Mouse (Mus musculus) MEL (cell line): Measurements from ENCODE around the gene Icam5. TPM values are rescaled to one million over a fixed set of nuclear protein-coding genes. Genes with fewer than 3 reads are reported as not detected.

Experiments
- DNase-seq: peaks from one replicate; pipeline ENCODE4 v3.0.0; 2011; ENCODE audit warnings: low read depth, low spot score
- H3K27ac ChIP-seq: 2 replicates; pipeline ENCODE4 v1.5.1; 2012; ENCODE audit warnings: low read depth, mild to moderate bottlenecking, control low read depth, low read length, moderate library complexity; ENCODE audit not compliant: control insufficient read depth
- H3K27me3 ChIP-seq, 2 experiments: fragments of 150-350 bp in 1 of 2; sonication (generic) in 1 of 2; 2 replicates each; pipeline ENCODE4 v1.6.1; 2012; ENCODE audit warnings: low read length in 2 of 2, mild to moderate bottlenecking in 2 of 2, improper control_type of control experiment in 1 of 2, moderate library complexity in 1 of 2; ENCODE audit not compliant: insufficient read depth in 2 of 2, control insufficient read depth in 1 of 2
- H3K36me3 ChIP-seq, 2 experiments: 2 replicates each; pipeline ENCODE4 v1.6.1; 2012 to 2014; ENCODE audit warnings: low read length in 2 of 2, improper control_type of control experiment in 1 of 2, inconsistent platforms in 1 of 2, mild to moderate bottlenecking in 1 of 2; ENCODE audit not compliant: insufficient read depth in 2 of 2, control insufficient read depth in 1 of 2
- H3K4me1 ChIP-seq, 2 experiments: fragments of 150-350 bp in 1 of 2; sonication (generic) in 1 of 2; 2 replicates each; pipeline ENCODE4 v1.6.1; 2012; ENCODE audit warnings: low read length in 2 of 2, improper control_type of control experiment in 1 of 2, mild to moderate bottlenecking in 1 of 2; ENCODE audit not compliant: insufficient read depth in 2 of 2, control insufficient read depth in 1 of 2
- H3K4me3 ChIP-seq, 2 experiments: fragments of 150-350 bp in 1 of 2; sonication (generic) in 1 of 2; 2 replicates each; pipeline ENCODE4 v1.5.1; 2012; ENCODE audit warnings: low read depth in 2 of 2, low read length in 2 of 2, mild to moderate bottlenecking in 2 of 2, moderate library complexity in 2 of 2, control low read depth in 1 of 2, improper control_type of control experiment in 1 of 2; ENCODE audit not compliant: control insufficient read depth in 1 of 2, insufficient read depth in 1 of 2
- H3K79me2 ChIP-seq: 2 replicates; pipeline ENCODE4 v1.6.1; 2012; ENCODE audit warnings: mild to moderate bottlenecking, low read length, moderate library complexity; ENCODE audit not compliant: control insufficient read depth, poor library complexity, insufficient read depth
- H3K9ac ChIP-seq: 2 replicates; pipeline ENCODE4 v1.6.1; 2012; ENCODE audit warnings: low read depth, mild to moderate bottlenecking, control low read depth, low read length, moderate library complexity; ENCODE audit not compliant: control insufficient read depth, poor library complexity, severe bottlenecking
- H3K9me3 ChIP-seq: fragments of 150-350 bp; sonication (generic); replicated peaks from 2 replicates; pipeline ENCODE4 v1.6.1; 2012; ENCODE audit warnings: mild to moderate bottlenecking, low read length, improper control_type of control experiment, moderate library complexity; ENCODE audit not compliant: insufficient read depth
- CHD1 ChIP-seq: IDR thresholded peaks from 2 replicates; pipeline ENCODE4 v1.6.1; 2012; ENCODE audit warnings: low read depth, mild to moderate bottlenecking, inconsistent platforms, low read length, improper control_type of control experiment
- CHD2 ChIP-seq: IDR thresholded peaks from 2 replicates; pipeline ENCODE4 v1.6.1; 2011; ENCODE audit warnings: low read length, improper control_type of control experiment
- CTCF ChIP-seq, 3 experiments: IDR thresholded peaks in 2 of 3; conservative IDR thresholded peaks in 1 of 3; 2 replicates each; pipeline ENCODE4 v1.5.1; 2011 to 2012; ENCODE audit warnings: low read length in 3 of 3, low read depth in 2 of 3, mild to moderate bottlenecking in 2 of 3, improper control_type of control experiment in 1 of 3, inconsistent platforms in 1 of 3, mixed read lengths in 1 of 3, moderate library complexity in 1 of 3; ENCODE audit not compliant: control insufficient read depth in 1 of 3, insufficient read depth in 1 of 3, poor library complexity in 1 of 3, severe bottlenecking in 1 of 3
- ELF1 ChIP-seq: IDR thresholded peaks from 2 replicates; pipeline ENCODE4 v1.6.1; 2014; ENCODE audit warnings: low read depth, mild to moderate bottlenecking, inconsistent platforms, low read length, improper control_type of control experiment, moderate library complexity
- ETS1 ChIP-seq: IDR thresholded peaks from 2 replicates; pipeline ENCODE4 v1.6.1; 2012; ENCODE audit warnings: low read depth, mild to moderate bottlenecking, inconsistent platforms, low read length, improper control_type of control experiment, moderate library complexity
- HCFC1 ChIP-seq: IDR thresholded peaks from 2 replicates; pipeline ENCODE4 v1.6.1; 2012; ENCODE audit warnings: low read depth, mild to moderate bottlenecking, inconsistent platforms, low read length, improper control_type of control experiment, moderate library complexity
- JUND ChIP-seq: IDR thresholded peaks from 2 replicates; pipeline ENCODE4 v1.6.1; 2011; ENCODE audit warnings: low read depth, mild to moderate bottlenecking, improper control_type of control experiment, low read length
- MAFK ChIP-seq: IDR thresholded peaks from 2 replicates; pipeline ENCODE4 v1.6.1; 2011; ENCODE audit warnings: low read depth, mild to moderate bottlenecking, low read length, improper control_type of control experiment, borderline replicate concordance
- MAX ChIP-seq: IDR thresholded peaks from 2 replicates; pipeline ENCODE4 v1.6.1; 2011; ENCODE audit warnings: low read length, improper control_type of control experiment
- MAZ ChIP-seq: IDR thresholded peaks from 2 replicates; pipeline ENCODE4 v1.6.1; 2012; ENCODE audit warnings: low read depth, mild to moderate bottlenecking, inconsistent platforms, low read length, improper control_type of control experiment
- MEF2A ChIP-seq: IDR thresholded peaks from 2 replicates; pipeline ENCODE4 v1.6.1; 2014; ENCODE audit warnings: low read depth, mild to moderate bottlenecking, inconsistent platforms, low read length, improper control_type of control experiment; ENCODE audit not compliant: poor library complexity, insufficient replicate concordance, severe bottlenecking; ENCODE audit errors: extremely low read depth
- MXI1 ChIP-seq: IDR thresholded peaks from 2 replicates; pipeline ENCODE4 v1.6.1; 2011; ENCODE audit warnings: mild to moderate bottlenecking, low read depth, low read length, improper control_type of control experiment
- MYC ChIP-seq: IDR thresholded peaks from 2 replicates; pipeline ENCODE4 v1.6.1; 2011; ENCODE audit warnings: low read depth, mild to moderate bottlenecking, low read length, improper control_type of control experiment, moderate library complexity
- NELFE ChIP-seq: IDR thresholded peaks from 2 replicates; pipeline ENCODE4 v1.6.1; 2011; ENCODE audit warnings: low read depth, low read length, improper control_type of control experiment
- POLR2AphosphoS2 ChIP-seq: IDR thresholded peaks from 2 replicates; pipeline ENCODE4 v1.6.1; 2011; ENCODE audit warnings: low read length, improper control_type of control experiment
- POLR2AphosphoS5 ChIP-seq: IDR thresholded peaks from 2 replicates; pipeline ENCODE4 v1.6.1; 2012; ENCODE audit warnings: low read depth, borderline replicate concordance, mild to moderate bottlenecking, inconsistent platforms, low read length, moderate library complexity, mixed read lengths
- RCOR1 ChIP-seq: IDR thresholded peaks from 2 replicates; pipeline ENCODE4 v1.6.1; 2012; ENCODE audit warnings: low read depth, mild to moderate bottlenecking, inconsistent platforms, low read length, improper control_type of control experiment
- UBTF ChIP-seq: IDR thresholded peaks from 2 replicates; pipeline ENCODE4 v1.6.1; 2012; ENCODE audit warnings: low read depth, mild to moderate bottlenecking, inconsistent platforms, low read length, improper control_type of control experiment, moderate library complexity, borderline replicate concordance; ENCODE audit not compliant: insufficient read depth
- ZKSCAN1 ChIP-seq: IDR thresholded peaks from 2 replicates; pipeline ENCODE4 v1.6.1; 2012; ENCODE audit warnings: low read depth, mild to moderate bottlenecking, inconsistent platforms, low read length, improper control_type of control experiment, moderate library complexity
- ZNF384 ChIP-seq: IDR thresholded peaks from 2 replicates; pipeline ENCODE4 v1.6.1; 2012; ENCODE audit warnings: low read depth, mild to moderate bottlenecking, inconsistent platforms, low read length, improper control_type of control experiment
- polyA plus RNA-seq, 2 experiments: library from polyadenylated mRNA; stranded (reverse) in 1 of 2; unstranded in 1 of 2; fragments of >175 nt in 1 of 2; fragments of >200 nt in 1 of 2; gene quantifications; 2 replicates each; pipeline versions ENCODE4 v1.2.1 to v1.2.4; 2012; ENCODE audit warnings: low replicate concordance in 2 of 2, low read depth in 1 of 2; ENCODE audit not compliant: insufficient read length in 2 of 2, insufficient read depth in 1 of 2, missing spikeins in 1 of 2
- total RNA-seq: library from RNA; depleted of rRNA; stranded (reverse); fragments of 300-350 nt; gene quantifications from 2 replicates; pipeline ENCODE4 v1.2.3, GENCODE M21; 2012

Gene Icam5
- total and polyA plus RNA-seq, 3 experiments: 4.8 to 9.5 TPM; not detected in 1

DNA sequence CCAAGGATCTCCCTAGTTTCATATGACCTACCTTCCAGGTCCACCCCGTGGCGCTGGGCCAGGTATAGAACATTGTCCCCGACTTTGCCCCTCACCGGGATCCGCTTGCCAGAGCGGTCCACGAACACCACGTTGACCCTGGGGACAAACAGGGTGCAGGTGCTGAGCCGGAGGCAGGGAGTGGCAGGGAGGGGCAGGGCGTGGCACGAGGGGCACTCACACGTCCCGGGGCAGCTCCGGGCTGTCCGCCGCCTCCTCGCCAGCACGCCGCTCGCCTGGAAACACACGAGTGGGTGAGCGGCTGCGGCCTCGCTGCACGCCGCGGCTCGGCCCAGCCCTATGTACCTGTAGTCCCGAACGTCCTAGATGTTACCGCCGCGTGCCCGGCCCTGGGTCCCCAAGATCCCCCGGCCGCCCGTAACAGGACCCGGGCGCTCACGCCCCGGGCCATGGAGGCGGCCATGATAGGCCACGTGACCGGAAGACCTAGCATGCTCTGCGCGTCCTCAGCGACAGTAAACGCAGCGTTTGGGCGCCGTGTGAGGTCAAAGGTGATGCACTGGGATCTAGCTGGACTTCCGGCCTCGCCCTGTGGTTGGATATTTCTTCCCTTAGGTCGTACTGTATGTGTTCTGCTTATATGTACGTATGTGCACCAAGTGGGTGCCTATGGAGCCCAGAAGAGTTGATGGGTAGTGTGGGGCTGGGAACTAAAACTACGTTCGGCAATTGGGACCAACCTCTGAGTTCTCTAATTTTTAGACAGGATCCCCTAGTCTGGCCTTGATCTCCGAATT is 41.4 kb downstream of the Icam5 start, which contains the start of the genes Gm49373 and Fdx1l (continued):
- TF ChIP-seq MAZ (peak; percentile 94), MXI1 (peak; percentile 100), MAX (peak; percentile 100), HCFC1 (peak; percentile 97), POLR2AphosphoS5 (peak; percentile 97), MEF2A (peak; percentile 69; the same call in 1 of the 2 replicates), UBTF (peak; percentile 97; the same call in 1 of the 2 replicates), ZNF384 (no peak), CHD2 (peak; percentile 91), ETS1 (peak; percentile 88), MAFK (peak; percentile 77; the same call in 1 of the 2 replicates), CTCF (IDR thresholded peaks at IDR 0.05 in 2 of 3, conservative IDR thresholded peaks at IDR 0.05 in 1 of 3; ENCODE audit: control insufficient read depth in 1 of 3, insufficient read depth in 1 of 3, low read depth in 2 of 3, low read length in 3 of 3, poor library complexity in 1 of 3, severe bottlenecking in 1 of 3) (no peak)

DNA sequence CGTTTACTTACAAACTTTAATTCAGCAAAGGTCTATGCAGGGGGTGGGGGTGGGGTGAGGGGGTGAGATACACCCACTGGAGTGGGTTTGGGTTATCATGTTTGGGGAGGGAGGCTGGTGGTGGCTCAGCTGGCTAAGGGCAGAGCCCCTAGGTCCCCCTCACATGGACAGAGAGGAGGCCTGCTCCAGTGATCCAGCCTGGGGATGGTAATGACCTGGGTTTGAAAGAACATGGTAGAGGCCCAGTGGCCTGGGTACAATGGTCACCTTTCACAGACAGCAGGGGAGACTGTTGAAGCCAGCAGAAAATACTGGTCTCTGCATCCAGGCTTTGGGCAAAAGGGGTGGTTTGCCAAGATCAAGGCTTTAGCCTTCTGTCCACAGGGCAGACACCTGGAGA is 42.3 kb downstream of the Icam5 start:
- H3K4me3 ChIP-seq: peak overlapping the region in 1 of 2 experiments; percentile 62; a peak in 2 of 4 replicates
- no peaks in the 10 kb centered on the region for H3K27me3 ChIP-seq
- no peaks in the 10 kb centered on the region for H3K9me3 ChIP-seq
- peaks cover 35% of the 10 kb centered on the region for H3K79me2 ChIP-seq
- TF ChIP-seq MAZ: no peak
- no peak for TF ChIP-seq MEF2A
- TF ChIP-seq ZKSCAN1: no peak
- no peak for TF ChIP-seq MYC
- TF ChIP-seq POLR2AphosphoS2: no peak
- TF ChIP-seq ZNF384: no peak
- no peak for TF ChIP-seq RCOR1
- TF ChIP-seq POLR2AphosphoS5: no peak
- no peak for TF ChIP-seq CHD2
- no peak for TF ChIP-seq ETS1
- no peak for TF ChIP-seq JUND
- no peak for TF ChIP-seq CHD1
- TF ChIP-seq ELF1: no peak
- no peak for TF ChIP-seq NELFE
- H3K4me1 ChIP-seq: peaks cover 9 to 17% of the 10 kb centered on the region in 2 experiments; a peak in 3 of 4 replicates
- peaks cover 19 to 32% of the 10 kb centered on the region in 2 experiments for H3K36me3 ChIP-seq
- no peak for DNase-seq
- peak overlapping the region; percentile 68 for H3K9ac ChIP-seq
- no peak overlapping the region for H3K27ac ChIP-seq
